Comparison of ENCODE assay signal across 25 mouse cellular contexts in the genomic region with DNA sequence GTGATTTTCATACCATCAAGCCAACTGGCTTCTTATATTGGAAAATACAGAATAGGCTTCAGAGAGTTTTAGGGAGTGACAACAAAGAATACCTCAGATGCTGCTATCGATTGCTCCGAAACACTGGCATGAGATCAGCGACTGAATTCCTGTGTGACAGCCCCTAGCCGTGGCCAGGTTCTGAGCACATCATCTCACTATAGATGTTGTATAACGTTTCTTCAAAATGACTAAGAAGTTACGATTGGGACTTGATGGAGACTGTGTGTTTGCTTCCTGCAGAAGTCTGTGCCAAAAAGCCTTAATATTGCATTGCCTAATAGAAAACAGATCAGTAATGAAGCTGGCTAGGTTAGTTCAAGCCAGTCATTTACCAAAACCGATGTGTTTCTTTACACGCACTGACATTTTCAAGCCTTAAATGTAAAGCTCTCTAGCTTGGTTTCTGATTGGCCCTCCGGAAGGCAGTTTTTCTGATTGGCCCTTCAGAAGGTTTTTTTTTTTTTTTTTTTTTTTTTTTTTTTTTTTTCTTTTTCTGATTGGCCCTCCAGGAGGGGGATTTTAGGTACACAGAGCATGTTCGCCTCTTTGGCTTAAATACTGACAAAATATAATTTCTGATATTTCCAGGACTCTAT.
DNase-seq lines count a peak whose midpoint lies in the region; ATAC-seq and TF ChIP-seq lines count a peak whose summit lies in the region.
"Had no signal": no experiment of that assay in that cellular context is flagged by ENCODE, and none has a peak within 500 bp of the region (broad histone marks: within the 10 kb centered on the region; RNA-seq: fewer than 3 reads in every experiment).

No protein-coding gene starts in this region.

- no peak for TF ChIP-seq CTCF in lung, postnatal 0 days (IDR thresholded peaks at IDR 0.05)

- H3K27me3 ChIP-seq in embryonic facial prominence, embryonic 11.5 days (ENCODE audit: control insufficient read depth, insufficient read depth, low read length): no peaks in the 10 kb centered on the region
- no peaks in the 10 kb centered on the region for H3K27me3 ChIP-seq in embryonic facial prominence, embryonic 10.5 days (replicated peaks; ENCODE audit: low read depth, poor library complexity, severe bottlenecking)
- no peaks in the 10 kb centered on the region for H3K27me3 ChIP-seq in lung, postnatal 0 days (replicated peaks; ENCODE audit: insufficient read depth, low read length)
- no peaks in the 10 kb centered on the region for H3K27me3 ChIP-seq in embryonic facial prominence, embryonic 15.5 days
- no peaks in the 10 kb centered on the region for H3K27me3 ChIP-seq in limb, embryonic 15.5 days
- H3K27me3 ChIP-seq: embryonic facial prominence, embryonic 12.5 days; forebrain, embryonic 15.5 days; heart, embryonic 13.5 days; hindbrain, embryonic 12.5 days had no signal

- no peak overlapping the region for H3K27ac ChIP-seq in embryonic facial prominence, embryonic 11.5 days (replicated peaks; ENCODE audit: low read depth, low read length)
- no peak overlapping the region for H3K27ac ChIP-seq in embryonic facial prominence, embryonic 10.5 days (replicated peaks)
- H3K27ac ChIP-seq in lung, postnatal 0 days (ENCODE audit: low read length): no peak overlapping the region
- H3K27ac ChIP-seq in embryonic facial prominence, embryonic 15.5 days (replicated peaks): 0 out of 2 replicates have a peak overlapping the region, but pooled peaks have one; percentile 4
- 0 out of 2 replicates have a peak overlapping the region, but pooled peaks have one; percentile 34 for H3K27ac ChIP-seq in limb, embryonic 15.5 days
- H3K27ac ChIP-seq: embryonic facial prominence, embryonic 12.5 days; forebrain, embryonic 10.5 days; forebrain, embryonic 15.5 days; heart, embryonic 13.5 days; hindbrain, embryonic 12.5 days had no signal

- no peak overlapping the region for H3K4me3 ChIP-seq in embryonic facial prominence, embryonic 11.5 days (ENCODE audit: low read depth, low read length)
- H3K4me3 ChIP-seq in embryonic facial prominence, embryonic 10.5 days: no peak overlapping the region
- H3K4me3 ChIP-seq in lung, postnatal 0 days (ENCODE audit: low read depth, low read length): no peak overlapping the region
- no peak overlapping the region for H3K4me3 ChIP-seq in embryonic facial prominence, embryonic 15.5 days (replicated peaks)
- H3K4me3 ChIP-seq in limb, embryonic 15.5 days: no peak overlapping the region
- H3K4me3 ChIP-seq: embryonic facial prominence, embryonic 12.5 days; erythroblast, embryonic 14.5 days; forebrain, embryonic 10.5 days; forebrain, embryonic 15.5 days; heart, embryonic 13.5 days; hindbrain, embryonic 12.5 days had no signal

- WGBS in embryonic facial prominence, embryonic 11.5 days: 79% methylated on average over 10 of the region's 10 CpGs
- WGBS in embryonic facial prominence, embryonic 10.5 days: 86% methylated on average over 10 of the region's 10 CpGs
- 69% methylated on average over 10 of the region's 10 CpGs for WGBS in lung, postnatal 0 days
- WGBS in embryonic facial prominence, embryonic 15.5 days: 47% methylated on average over 10 of the region's 10 CpGs
- WGBS in limb, embryonic 15.5 days: 48% methylated on average over 10 of the region's 10 CpGs

- DNase-seq in embryonic facial prominence, embryonic 11.5 days (ENCODE audit: low spot score): peak; percentile 22
- DNase-seq in embryonic facial prominence, embryonic 10.5 days (ENCODE audit: low spot score): no peak
- no peak for DNase-seq in lung, postnatal 0 days (ENCODE audit: low spot score)
- no peak for DNase-seq in lung, postnatal 36 days
- no peak for DNase-seq in layer of hippocampus, adult 9-11 months
- no peak for DNase-seq in frontal cortex, postnatal 14 days (ENCODE audit: low spot score in 2 of 2)
- DNase-seq: adrenal gland, adult 8-10 months; B cell, adult 2 months; cerebellum, adult 11-12 months; cerebellum, adult 9-11 months; cerebellum, postnatal 36 days; gastrocnemius, postnatal 10 days; heart, postnatal 4 days had no signal

- H3K4me2 ChIP-seq in embryonic facial prominence, embryonic 11.5 days (ENCODE audit: low read depth, low read length): no peak overlapping the region
- H3K4me2 ChIP-seq in lung, postnatal 0 days (replicated peaks; ENCODE audit: low read depth, low read length): no peak overlapping the region
- no peak overlapping the region for H3K4me2 ChIP-seq in embryonic facial prominence, embryonic 15.5 days (replicated peaks)
- no peak overlapping the region for H3K4me2 ChIP-seq in limb, embryonic 15.5 days
- H3K4me2 ChIP-seq: embryonic facial prominence, embryonic 12.5 days; forebrain, embryonic 15.5 days; heart, embryonic 13.5 days; hindbrain, embryonic 12.5 days had no signal

- no peaks in the 10 kb centered on the region for H3K36me3 ChIP-seq in embryonic facial prominence, embryonic 11.5 days (replicated peaks; ENCODE audit: control insufficient read depth, insufficient read depth, low read depth, low read length)
- H3K36me3 ChIP-seq in embryonic facial prominence, embryonic 10.5 days (replicated peaks): no peaks in the 10 kb centered on the region
- H3K36me3 ChIP-seq in lung, postnatal 0 days (ENCODE audit: insufficient read depth, low read length): no peaks in the 10 kb centered on the region
- no peaks in the 10 kb centered on the region for H3K36me3 ChIP-seq in embryonic facial prominence, embryonic 15.5 days
- H3K36me3 ChIP-seq in limb, embryonic 15.5 days: no peaks in the 10 kb centered on the region
- H3K36me3 ChIP-seq: embryonic facial prominence, embryonic 12.5 days; forebrain, embryonic 10.5 days; forebrain, embryonic 15.5 days; heart, embryonic 13.5 days; hindbrain, embryonic 12.5 days had no signal

- ATAC-seq in embryonic facial prominence, embryonic 11.5 days (replicated peaks; ENCODE audit: insufficient number of reproducible peaks, low FRiP score, low TSS enrichment, low read depth): no peak
- ATAC-seq in lung, postnatal 0 days: peak; percentile 16; the same call in 1 of the 2 replicates
- ATAC-seq in embryonic facial prominence, embryonic 15.5 days (ENCODE audit: insufficient number of reproducible peaks, low FRiP score, low TSS enrichment, low read depth): no peak
- no peak; the same call in 1 of the 2 replicates for ATAC-seq in limb, embryonic 15.5 days (ENCODE audit: insufficient number of reproducible peaks, low FRiP score, low TSS enrichment, low read depth)
- ATAC-seq: CD4-positive, CD25-positive, alpha-beta regulatory T cell, adult 4 months; forebrain, embryonic 15.5 days; hindbrain, embryonic 16.5 days; inflammation-experienced regulatory T-cells, adult 6 months; intestine, postnatal 0 days had no signal

- H3K9ac ChIP-seq in embryonic facial prominence, embryonic 11.5 days (replicated peaks; ENCODE audit: low read length): no peak overlapping the region
- no peak overlapping the region for H3K9ac ChIP-seq in lung, postnatal 0 days (replicated peaks; ENCODE audit: low read depth)
- no peak overlapping the region for H3K9ac ChIP-seq in embryonic facial prominence, embryonic 15.5 days
- H3K9ac ChIP-seq in limb, embryonic 15.5 days: no peak overlapping the region
- H3K9ac ChIP-seq: embryonic facial prominence, embryonic 12.5 days; forebrain, embryonic 15.5 days; heart, embryonic 13.5 days; hindbrain, embryonic 12.5 days had no signal

- TF ChIP-seq EP300 in lung, postnatal 0 days (IDR thresholded peaks at IDR 0.05): no peak

- H3K4me1 ChIP-seq in embryonic facial prominence, embryonic 11.5 days (ENCODE audit: control insufficient read depth, insufficient read depth, low read length): no peaks in the 10 kb centered on the region
- H3K4me1 ChIP-seq in embryonic facial prominence, embryonic 10.5 days: no peaks in the 10 kb centered on the region
- H3K4me1 ChIP-seq in lung, postnatal 0 days (ENCODE audit: insufficient read depth, low read depth, low read length): no peaks in the 10 kb centered on the region
- H3K4me1 ChIP-seq in embryonic facial prominence, embryonic 15.5 days: no peaks in the 10 kb centered on the region
- H3K4me1 ChIP-seq in limb, embryonic 15.5 days: no peaks in the 10 kb centered on the region
- H3K4me1 ChIP-seq: forebrain, embryonic 10.5 days; forebrain, embryonic 15.5 days; hindbrain, embryonic 12.5 days had no signal

- H3K9me3 ChIP-seq in embryonic facial prominence, embryonic 11.5 days (replicated peaks; ENCODE audit: control insufficient read depth, low read length): no peaks in the 10 kb centered on the region
- H3K9me3 ChIP-seq in embryonic facial prominence, embryonic 10.5 days: no peaks in the 10 kb centered on the region
- no peaks in the 10 kb centered on the region for H3K9me3 ChIP-seq in lung, postnatal 0 days (ENCODE audit: low read length)
- H3K9me3 ChIP-seq in embryonic facial prominence, embryonic 15.5 days (replicated peaks): no peaks in the 10 kb centered on the region
- H3K9me3 ChIP-seq in limb, embryonic 15.5 days: no peaks in the 10 kb centered on the region
- H3K9me3 ChIP-seq: embryonic facial prominence, embryonic 12.5 days; forebrain, embryonic 10.5 days; forebrain, embryonic 15.5 days; heart, embryonic 13.5 days; hindbrain, embryonic 12.5 days had no signal

Comparison
In these comparisons a context has a peak if more than half of its experiments do, and no peak if none do; other contexts are left out.
1. H3K27ac ChIP-seq: peak in embryonic facial prominence, embryonic 15.5 days (single experiment) and limb, embryonic 15.5 days (single experiment); none in embryonic facial prominence, embryonic 11.5 days (single experiment), embryonic facial prominence, embryonic 10.5 days (single experiment) and lung, postnatal 0 days (single experiment).